Mouse (Mus musculus): ENCODE results near the gene Cd300lf. TPM values are rescaled to one million over a fixed set of nuclear protein-coding genes. Genes with fewer than 3 reads are reported as not detected.

Gene Cd300lf
- polyA plus RNA-seq, 1 experiment from 2014 or later: 0.87 TPM

DNA sequence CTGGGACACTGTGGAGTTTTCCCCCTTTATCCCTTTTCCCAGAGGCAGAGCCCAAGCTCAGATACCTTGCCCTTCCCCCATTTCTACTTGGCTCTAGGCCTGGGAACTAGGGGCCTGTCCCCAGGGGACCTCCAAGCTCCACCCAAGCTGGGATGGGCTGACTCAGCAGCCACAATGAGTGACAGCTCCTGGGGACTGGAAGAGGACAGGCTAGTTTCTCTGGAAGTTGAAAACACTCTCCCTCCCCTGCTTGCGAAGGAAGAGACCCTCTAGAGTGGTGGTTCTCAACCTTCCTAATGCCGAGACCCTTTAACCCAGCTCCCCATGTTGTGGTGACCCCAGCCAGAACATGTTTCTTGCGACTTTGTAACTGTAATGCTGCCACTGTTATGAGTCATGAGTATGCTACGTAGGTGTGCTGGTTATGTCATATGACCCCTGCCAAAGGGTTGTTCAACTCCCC is 39.1 kb upstream of the Cd300lf start:
- WGBS: 36% methylated on average over 4 of the region's 4 CpGs
- Histone ChIP-seq H3K4me2 (ENCODE audit: low read depth, low read length) (no peak overlapping the region), H3K36me3 (ENCODE audit: control insufficient read depth, insufficient read depth) (no peaks in the 10 kb centered on the region), H3K4me1 (ENCODE audit: control insufficient read depth, insufficient read depth, low read length) (peaks cover 23% of the 10 kb centered on the region), H3K27me3 (ENCODE audit: control insufficient read depth, insufficient read depth, low read length) (no peaks in the 10 kb centered on the region), H3K9me3 (replicated peaks; ENCODE audit: control insufficient read depth, low read length) (no peaks in the 10 kb centered on the region), H3K9ac (ENCODE audit: low read length) (no peak overlapping the region), H3K27ac (ENCODE audit: low read length) (no peak overlapping the region), H3K4me3 (ENCODE audit: low read length) (no peak overlapping the region)
- ATAC-seq (replicated peaks; ENCODE audit: extremely low read depth, insufficient read depth, low FRiP score): peak; percentile 64

- Histone ChIP-seq H3K4me3 (ENCODE audit: low read length) (no peak overlapping the region), H3K4me2 (ENCODE audit: low read depth, low read length) (no peak overlapping the region), H3K9ac (ENCODE audit: low read length) (no peak overlapping the region), H3K27ac (ENCODE audit: low read length) (no peak overlapping the region), H3K27me3 (ENCODE audit: control insufficient read depth, insufficient read depth, low read length) (no peaks in the 10 kb centered on the region), H3K9me3 (replicated peaks; ENCODE audit: control insufficient read depth, low read length) (no peaks in the 10 kb centered on the region), H3K4me1 (ENCODE audit: control insufficient read depth, insufficient read depth, low read length) (peaks cover 20% of the 10 kb centered on the region), H3K36me3 (ENCODE audit: control insufficient read depth, insufficient read depth) (no peaks in the 10 kb centered on the region)
- ATAC-seq (replicated peaks; ENCODE audit: extremely low read depth, insufficient read depth, low FRiP score): no peak
- 58% methylated on average over 8 of the region's 8 CpGs for WGBS
These were observed 37.3 kb upstream of the Cd300lf start for GRCm38 (mm10) chr11:115171125-115171524.

- H3K4me3 ChIP-seq (ENCODE audit: low read length): no peak overlapping the region
- H3K36me3 ChIP-seq (ENCODE audit: control insufficient read depth, insufficient read depth): no peaks in the 10 kb centered on the region
- H3K9ac ChIP-seq (ENCODE audit: low read length): no peak overlapping the region
- no peak overlapping the region for H3K4me2 ChIP-seq (ENCODE audit: low read depth, low read length)
- ATAC-seq (replicated peaks; ENCODE audit: extremely low read depth, insufficient read depth, low FRiP score): no peak
- no peaks in the 10 kb centered on the region for H3K9me3 ChIP-seq (replicated peaks; ENCODE audit: control insufficient read depth, low read length)
- WGBS: 79% methylated on average over 4 of the region's 4 CpGs
- H3K4me1 ChIP-seq (ENCODE audit: control insufficient read depth, insufficient read depth, low read length): peaks cover 25% of the 10 kb centered on the region
- H3K27ac ChIP-seq (ENCODE audit: low read length): no peak overlapping the region
- H3K27me3 ChIP-seq (ENCODE audit: control insufficient read depth, insufficient read depth, low read length): peaks cover 4% of the 10 kb centered on the region; the same call in 1 of the 2 replicates
These were observed 35.6 kb upstream of the Cd300lf start for GRCm38 (mm10) chr11:115169430-115169829.

- H3K9ac ChIP-seq (ENCODE audit: low read length): no peak overlapping the region
- no peaks in the 10 kb centered on the region for H3K36me3 ChIP-seq (ENCODE audit: control insufficient read depth, insufficient read depth)
- ATAC-seq (replicated peaks; ENCODE audit: extremely low read depth, insufficient read depth, low FRiP score): no peak
- H3K4me1 ChIP-seq (ENCODE audit: control insufficient read depth, insufficient read depth, low read length): peaks cover 19% of the 10 kb centered on the region
- 65% methylated on average over 8 of the region's 8 CpGs for WGBS
- H3K27ac ChIP-seq (ENCODE audit: low read length): no peak overlapping the region
- H3K27me3 ChIP-seq (ENCODE audit: control insufficient read depth, insufficient read depth, low read length): peaks cover 4% of the 10 kb centered on the region; the same call in 1 of the 2 replicates
- H3K4me3 ChIP-seq (ENCODE audit: low read length): no peak overlapping the region
- no peak overlapping the region for H3K4me2 ChIP-seq (ENCODE audit: low read depth, low read length)
- no peaks in the 10 kb centered on the region for H3K9me3 ChIP-seq (replicated peaks; ENCODE audit: control insufficient read depth, low read length)
These were observed 33.9 kb upstream of the Cd300lf start for GRCm38 (mm10) chr11:115167631-115168249.

- Histone ChIP-seq H3K36me3 (ENCODE audit: control insufficient read depth, insufficient read depth) (no peaks in the 10 kb centered on the region), H3K9me3 (replicated peaks; ENCODE audit: control insufficient read depth, low read length) (no peaks in the 10 kb centered on the region), H3K4me3 (ENCODE audit: low read length) (no peak overlapping the region), H3K27ac (ENCODE audit: low read length) (no peak overlapping the region), H3K9ac (ENCODE audit: low read length) (no peak overlapping the region), H3K27me3 (ENCODE audit: control insufficient read depth, insufficient read depth, low read length) (peaks cover 4% of the 10 kb centered on the region; the same call in 1 of the 2 replicates), H3K4me1 (ENCODE audit: control insufficient read depth, insufficient read depth, low read length) (peaks cover 22% of the 10 kb centered on the region), H3K4me2 (ENCODE audit: low read depth, low read length) (no peak overlapping the region)
- 86% methylated on average over 3 of the region's 3 CpGs for WGBS
- ATAC-seq (replicated peaks; ENCODE audit: extremely low read depth, insufficient read depth, low FRiP score): no peak
These were observed 33.0 kb upstream of the Cd300lf start for GRCm38 (mm10) chr11:115166776-115167175.

- peaks cover 4% of the 10 kb centered on the region; the same call in 1 of the 2 replicates for H3K27me3 ChIP-seq (ENCODE audit: control insufficient read depth, insufficient read depth, low read length)
- H3K4me2 ChIP-seq (ENCODE audit: low read depth, low read length): peak overlapping the region; percentile 95
- no peak for ATAC-seq (replicated peaks; ENCODE audit: extremely low read depth, insufficient read depth, low FRiP score)
- no peaks in the 10 kb centered on the region for H3K9me3 ChIP-seq (replicated peaks; ENCODE audit: control insufficient read depth, low read length)
- peak overlapping the region; percentile 75 for H3K9ac ChIP-seq (ENCODE audit: low read length)
- peaks cover 28% of the 10 kb centered on the region for H3K4me1 ChIP-seq (ENCODE audit: control insufficient read depth, insufficient read depth, low read length)
- H3K36me3 ChIP-seq (ENCODE audit: control insufficient read depth, insufficient read depth): no peaks in the 10 kb centered on the region
- H3K4me3 ChIP-seq (ENCODE audit: low read length): peak overlapping the region; percentile 82
- WGBS: 5% methylated on average over 9 of the region's 9 CpGs
- H3K27ac ChIP-seq (ENCODE audit: low read length): no peak overlapping the region
These were observed 31.2 kb upstream of the Cd300lf start for GRCm38 (mm10) chr11:115164976-115165374.

DNA sequence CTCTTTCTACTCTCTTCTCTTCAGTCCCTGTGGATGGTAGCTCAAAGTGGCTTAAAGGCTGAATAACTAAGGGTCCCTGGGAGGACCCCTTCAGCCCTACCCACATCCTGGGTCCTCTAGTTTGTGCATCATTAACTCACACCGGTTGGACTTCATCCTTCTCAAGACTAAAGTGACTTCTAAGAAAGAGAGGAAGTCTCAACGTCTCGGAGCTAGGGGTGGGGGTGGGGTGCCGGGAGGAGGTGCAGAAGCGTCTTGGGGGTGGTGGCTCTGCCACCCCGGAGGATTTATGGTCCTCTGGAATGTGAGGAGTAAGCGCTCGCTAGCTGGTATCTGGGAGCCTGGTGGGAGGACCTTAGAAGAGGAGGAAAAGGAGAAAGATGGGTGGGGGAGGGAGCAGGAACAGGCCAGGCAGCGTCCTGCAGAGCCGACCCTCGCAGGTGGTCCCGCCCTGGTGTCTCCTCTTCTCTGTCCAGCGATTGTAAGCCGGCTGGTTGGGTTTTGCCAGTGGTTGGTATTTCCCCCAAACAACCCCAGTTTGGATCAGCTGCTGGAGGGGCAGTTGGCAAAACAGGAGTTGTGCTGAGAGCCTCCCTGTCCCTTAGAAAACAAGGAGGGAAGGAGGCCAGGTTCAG is 30.7 kb upstream of the Cd300lf start:
- ATAC-seq (replicated peaks; ENCODE audit: extremely low read depth, insufficient read depth, low FRiP score): no peak

GRCm38 (mm10) chr11:115163568-115164150 is 29.9 kb upstream of the Cd300lf start:
- Histone ChIP-seq H3K4me2 (ENCODE audit: low read depth, low read length) (peak overlapping the region; percentile 95), H3K27ac (ENCODE audit: low read length) (peak overlapping the region; percentile 46; the same call in 1 of the 2 replicates), H3K4me1 (ENCODE audit: control insufficient read depth, insufficient read depth, low read length) (peaks cover 28% of the 10 kb centered on the region), H3K4me3 (ENCODE audit: low read length) (peak overlapping the region; percentile 82), H3K36me3 (ENCODE audit: control insufficient read depth, insufficient read depth) (no peaks in the 10 kb centered on the region), H3K27me3 (ENCODE audit: control insufficient read depth, insufficient read depth, low read length) (peaks cover 4% of the 10 kb centered on the region; the same call in 1 of the 2 replicates), H3K9ac (ENCODE audit: low read length) (peak overlapping the region; percentile 75), H3K9me3 (replicated peaks; ENCODE audit: control insufficient read depth, low read length) (no peaks in the 10 kb centered on the region; the same call in 1 of the 2 replicates)
- ATAC-seq (replicated peaks; ENCODE audit: extremely low read depth, insufficient read depth, low FRiP score): peak; percentile 19; the same call in 1 of the 2 replicates
- under 1% methylated on average over 47 of the region's 47 CpGs for whole genome bisulfite sequencing

More for the DNA sequence above, 30.7 kb upstream of the Cd300lf start:
- Histone ChIP-seq H3K27me3 (ENCODE audit: control insufficient read depth, insufficient read depth, low read length) (peaks cover 4% of the 10 kb centered on the region; the same call in 1 of the 2 replicates), H3K4me2 (ENCODE audit: low read depth, low read length) (peak overlapping the region; percentile 95), H3K36me3 (ENCODE audit: control insufficient read depth, insufficient read depth) (no peaks in the 10 kb centered on the region), H3K4me1 (ENCODE audit: control insufficient read depth, insufficient read depth, low read length) (peaks cover 28% of the 10 kb centered on the region), H3K27ac (ENCODE audit: low read length) (peak overlapping the region; percentile 13; the same call in 1 of the 2 replicates), H3K9ac (ENCODE audit: low read length) (peak overlapping the region; percentile 75), H3K4me3 (ENCODE audit: low read length) (peak overlapping the region; percentile 82), H3K9me3 (replicated peaks; ENCODE audit: control insufficient read depth, low read length) (no peaks in the 10 kb centered on the region)
- WGBS: 0% methylated on average over 14 of the region's 14 CpGs
